Mouse (Mus musculus): ENCODE measurements around the gene Calhm2. TPM values are rescaled to one million over a fixed set of nuclear protein-coding genes. Genes with fewer than 3 reads are reported as not detected.
A peak's percentile ranks its signal among the peaks of the same experiment; 100 is the strongest.

Gene Calhm2
- polyA plus RNA-seq, 1 experiment from 2014 or later: 11.8 TPM

GRCm38 (mm10) chr19:47122802-47123201 is 15.3 kb downstream of the Calhm2 start:
- no peak overlapping the region for H3K27ac ChIP-seq
- H3K4me3 ChIP-seq: no peak overlapping the region
- H3K9ac ChIP-seq: no peak overlapping the region
- no peak overlapping the region for H3K4me2 ChIP-seq
- peaks cover 76% of the 10 kb centered on the region for H3K36me3 ChIP-seq
- ATAC-seq (ENCODE audit: insufficient number of reproducible peaks, insufficient read depth, low FRiP score, low TSS enrichment, low read depth): no peak
- no peaks in the 10 kb centered on the region for H3K27me3 ChIP-seq
- H3K9me3 ChIP-seq: no peaks in the 10 kb centered on the region
- 21% methylated on average over 2 of the region's 2 CpGs for WGBS
- H3K4me1 ChIP-seq: no peaks in the 10 kb centered on the region

- no peaks in the 10 kb centered on the region for H3K27me3 ChIP-seq
- no peak overlapping the region for H3K27ac ChIP-seq
- H3K9ac ChIP-seq: no peak overlapping the region
- peaks cover 76% of the 10 kb centered on the region for H3K36me3 ChIP-seq
- WGBS: 40% methylated on average over 4 of the region's 4 CpGs
- no peak overlapping the region for H3K4me2 ChIP-seq
- no peaks in the 10 kb centered on the region for H3K4me1 ChIP-seq
- ATAC-seq (ENCODE audit: insufficient number of reproducible peaks, insufficient read depth, low FRiP score, low TSS enrichment, low read depth): no peak
- no peaks in the 10 kb centered on the region for H3K9me3 ChIP-seq
- H3K4me3 ChIP-seq: no peak overlapping the region
These were observed 17.0 kb downstream of the Calhm2 start for GRCm38 (mm10) chr19:47121054-47121453.

DNA sequence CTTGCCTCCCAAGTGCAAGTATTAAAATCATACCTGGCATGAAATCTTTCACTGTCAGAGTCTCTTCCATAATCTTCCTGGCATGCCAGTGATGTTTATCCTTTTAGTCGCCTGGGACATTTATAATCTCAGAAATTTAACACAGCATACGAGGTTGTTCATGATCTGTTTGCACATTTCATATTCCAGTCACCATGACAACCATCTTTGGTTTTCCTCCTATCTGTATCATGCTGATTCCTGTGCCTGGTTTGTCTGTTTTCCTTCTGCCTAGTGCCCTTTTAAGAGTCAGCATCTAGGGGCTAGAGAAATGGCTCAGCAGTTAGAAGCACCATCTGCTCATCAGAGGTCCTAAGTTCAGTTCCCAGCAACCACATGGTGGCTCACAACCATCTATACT is 19.5 kb downstream of the Calhm2 start:
- no peaks in the 10 kb centered on the region for H3K4me1 ChIP-seq
- no peak overlapping the region for H3K4me3 ChIP-seq
- H3K9ac ChIP-seq: no peak overlapping the region
- H3K36me3 ChIP-seq: peaks cover 76% of the 10 kb centered on the region
- 82% methylated on average over 2 of the region's 2 CpGs for WGBS
- H3K27ac ChIP-seq: no peak overlapping the region
- no peaks in the 10 kb centered on the region for H3K27me3 ChIP-seq
- no peak for ATAC-seq (ENCODE audit: insufficient number of reproducible peaks, insufficient read depth, low FRiP score, low TSS enrichment, low read depth)
- no peak overlapping the region for H3K4me2 ChIP-seq
- H3K9me3 ChIP-seq: no peaks in the 10 kb centered on the region

GRCm38 (mm10) chr19:47104641-47105271 is 33.3 kb downstream of the Calhm2 start:
- H3K36me3 ChIP-seq: peaks cover 100% of the 10 kb centered on the region
- H3K4me2 ChIP-seq: no peak overlapping the region
- ATAC-seq (ENCODE audit: insufficient number of reproducible peaks, insufficient read depth, low FRiP score, low TSS enrichment, low read depth): no peak
- no peaks in the 10 kb centered on the region for H3K27me3 ChIP-seq
- H3K9me3 ChIP-seq: no peaks in the 10 kb centered on the region
- no peak overlapping the region for H3K4me3 ChIP-seq
- no peak overlapping the region for H3K9ac ChIP-seq
- H3K4me1 ChIP-seq: no peaks in the 10 kb centered on the region
- WGBS: 92% methylated on average over 9 of the region's 9 CpGs
- H3K27ac ChIP-seq: no peak overlapping the region

DNA sequence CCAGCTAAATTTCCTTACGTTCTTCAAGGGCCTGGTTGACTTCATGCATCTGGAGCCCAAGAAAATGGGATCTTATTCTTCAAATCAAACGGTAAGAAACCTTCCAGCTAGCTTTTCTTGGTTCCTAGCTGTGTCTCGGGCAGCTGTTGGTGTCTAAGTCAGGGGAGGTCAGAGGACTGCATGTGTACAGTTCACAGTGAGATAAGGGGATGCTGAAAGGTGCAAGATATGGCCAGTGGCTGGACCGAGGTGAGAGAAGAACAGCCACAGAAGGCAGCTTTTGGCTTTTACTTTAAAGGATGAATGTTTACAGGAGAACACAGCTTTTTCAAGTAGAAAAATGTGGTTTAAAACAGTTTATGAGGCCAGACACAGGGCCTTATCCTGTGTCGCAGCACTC is 37.0 kb downstream of the Calhm2 start:
- H3K27me3 ChIP-seq: no peaks in the 10 kb centered on the region
- ATAC-seq (ENCODE audit: insufficient number of reproducible peaks, insufficient read depth, low FRiP score, low TSS enrichment, low read depth): no peak
- no peak overlapping the region for H3K4me2 ChIP-seq
- peaks cover 98% of the 10 kb centered on the region for H3K36me3 ChIP-seq
- H3K9ac ChIP-seq: no peak overlapping the region
- no peak overlapping the region for H3K27ac ChIP-seq
- H3K4me3 ChIP-seq: no peak overlapping the region
- no peaks in the 10 kb centered on the region for H3K9me3 ChIP-seq
- H3K4me1 ChIP-seq: no peaks in the 10 kb centered on the region
- 86% methylated on average over 5 of the region's 5 CpGs for WGBS

DNA sequence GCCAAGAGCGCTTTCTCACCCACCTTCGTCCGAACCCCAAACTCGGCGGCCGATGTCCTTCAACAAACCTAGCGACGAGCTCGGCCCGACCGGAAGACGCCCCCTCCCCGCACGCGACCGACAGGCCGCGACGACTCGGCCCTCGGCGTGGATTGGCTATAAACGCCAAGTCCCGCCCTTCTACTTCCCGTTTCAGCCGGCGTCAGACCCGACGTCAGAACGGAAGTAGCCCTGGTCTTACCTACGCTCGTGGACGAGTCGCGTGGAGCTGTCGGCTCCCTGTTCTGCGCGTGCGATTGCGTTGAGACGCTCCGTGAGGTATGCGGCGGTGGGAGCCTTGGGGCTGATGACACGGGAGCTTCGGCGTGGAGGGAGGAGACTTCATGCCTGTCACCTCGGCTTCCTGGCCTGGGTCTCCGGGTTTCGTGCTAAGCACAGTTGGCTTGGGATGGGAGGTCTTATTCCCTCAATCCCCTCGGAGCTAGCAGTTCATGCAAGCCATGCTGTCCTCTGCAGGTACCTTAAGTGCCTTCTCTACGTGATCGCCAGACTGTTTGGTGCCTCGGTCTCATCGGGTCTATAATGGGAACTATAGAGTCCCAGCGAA is 47.4 kb downstream of the Calhm2 start, which contains the start of the genes Usmg5 and Pdcd11:
Gene Usmg5, minus strand, starts transcription at position 98 of the 607 bp plus-strand sequence.
Gene Pdcd11, plus strand, starts transcription at position 219 of the 607 bp plus-strand sequence.
- H3K9me3 ChIP-seq: no peaks in the 10 kb centered on the region
- peaks cover 20% of the 10 kb centered on the region for H3K4me1 ChIP-seq
- peak within 1 kb of the TSS; percentile 86 for H3K27ac ChIP-seq
- peaks cover 35% of the 10 kb centered on the region for H3K36me3 ChIP-seq
- no peaks in the 10 kb centered on the region for H3K27me3 ChIP-seq
- H3K4me3 ChIP-seq: peak within 1 kb of the TSS; percentile 97
- WGBS: under 1% methylated on average over 56 of the region's 56 CpGs
- peak within 1 kb of the TSS; percentile 99 for H3K9ac ChIP-seq
- H3K4me2 ChIP-seq: peak within 1 kb of the TSS; percentile 89
- peak; percentile 98 for ATAC-seq (ENCODE audit: insufficient number of reproducible peaks, insufficient read depth, low FRiP score, low TSS enrichment, low read depth)

DNA sequence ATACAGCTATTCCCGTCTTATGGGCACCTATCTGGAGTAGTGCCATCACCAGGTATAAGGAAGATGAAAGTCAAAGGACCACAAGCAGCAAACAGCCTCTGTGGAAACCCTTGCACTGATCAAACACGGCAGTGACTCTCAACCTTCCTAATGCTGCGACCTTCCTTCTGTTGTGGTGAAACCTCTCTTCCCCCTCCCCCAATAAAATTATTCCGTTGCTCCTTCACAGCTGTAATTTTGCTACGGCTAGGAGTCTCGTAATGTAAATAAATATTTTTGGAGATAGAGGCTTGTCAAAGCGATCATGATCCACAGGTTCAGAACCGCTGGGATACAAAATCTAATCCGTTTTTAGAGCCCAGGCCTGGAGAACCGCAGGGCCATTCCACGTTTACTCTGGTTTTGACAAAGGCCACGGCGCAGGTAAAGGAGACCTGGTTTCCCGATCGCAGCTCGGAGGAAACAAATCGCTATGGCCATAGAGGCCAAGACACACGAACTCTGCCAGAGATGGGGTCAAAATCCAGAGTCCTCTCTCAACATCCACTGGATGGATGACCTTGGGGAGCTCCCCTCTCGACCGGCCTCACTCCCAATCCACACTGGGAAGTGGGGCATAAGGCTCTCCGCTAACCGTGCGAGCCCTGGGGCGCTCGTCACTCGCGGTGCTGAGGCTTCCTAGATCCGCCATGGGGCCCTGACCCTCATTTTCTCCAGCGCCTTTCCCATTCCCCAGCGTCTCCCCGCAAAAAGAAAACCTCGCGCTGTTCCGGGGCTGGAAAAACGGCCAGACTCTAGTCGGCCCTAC is 48.2 kb downstream of the Calhm2 start:
- Histone ChIP-seq H3K9ac (peak overlapping the region; percentile 99), H3K36me3 (peaks cover 35% of the 10 kb centered on the region), H3K27me3 (no peaks in the 10 kb centered on the region), H3K4me1 (peaks cover 20% of the 10 kb centered on the region), H3K4me2 (peak overlapping the region; percentile 89), H3K9me3 (no peaks in the 10 kb centered on the region), H3K27ac (peak overlapping the region; percentile 86), H3K4me3 (peak overlapping the region; percentile 97)
- peak; percentile 70; the same call in 1 of the 2 replicates for ATAC-seq (ENCODE audit: insufficient number of reproducible peaks, insufficient read depth, low FRiP score, low TSS enrichment, low read depth)
- 1% methylated on average over 36 of the region's 36 CpGs for WGBS

DNA sequence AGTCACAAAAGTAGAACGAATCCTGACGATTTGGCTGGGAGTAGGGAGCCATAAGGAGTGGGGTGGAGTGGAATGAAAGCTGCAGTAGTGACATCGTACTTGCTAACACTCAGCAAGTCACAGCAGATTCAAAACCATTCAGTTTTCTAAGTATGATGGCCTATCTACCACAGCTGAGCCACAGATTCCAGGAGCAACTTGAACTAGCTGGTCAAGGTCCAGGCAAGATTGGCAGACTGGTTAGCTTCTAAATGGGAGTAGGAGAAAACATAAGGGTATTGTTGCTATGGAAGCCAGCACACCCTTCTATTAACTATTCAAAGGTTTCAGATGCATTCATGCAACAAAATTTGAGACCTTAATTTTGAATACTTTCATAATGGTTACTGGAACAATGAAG is 49.9 kb downstream of the Calhm2 start:
- Histone ChIP-seq H3K27ac (no peak overlapping the region), H3K9me3 (no peaks in the 10 kb centered on the region), H3K36me3 (peaks cover 38% of the 10 kb centered on the region), H3K4me1 (peaks cover 20% of the 10 kb centered on the region), H3K4me2 (peak overlapping the region; percentile 89; the same call in 1 of the 2 replicates), H3K9ac (no peak overlapping the region), H3K4me3 (no peak overlapping the region), H3K27me3 (no peaks in the 10 kb centered on the region)
- WGBS: 85% methylated on average over 3 of the region's 3 CpGs
- ATAC-seq (ENCODE audit: insufficient number of reproducible peaks, insufficient read depth, low FRiP score, low TSS enrichment, low read depth): no peak

DNA sequence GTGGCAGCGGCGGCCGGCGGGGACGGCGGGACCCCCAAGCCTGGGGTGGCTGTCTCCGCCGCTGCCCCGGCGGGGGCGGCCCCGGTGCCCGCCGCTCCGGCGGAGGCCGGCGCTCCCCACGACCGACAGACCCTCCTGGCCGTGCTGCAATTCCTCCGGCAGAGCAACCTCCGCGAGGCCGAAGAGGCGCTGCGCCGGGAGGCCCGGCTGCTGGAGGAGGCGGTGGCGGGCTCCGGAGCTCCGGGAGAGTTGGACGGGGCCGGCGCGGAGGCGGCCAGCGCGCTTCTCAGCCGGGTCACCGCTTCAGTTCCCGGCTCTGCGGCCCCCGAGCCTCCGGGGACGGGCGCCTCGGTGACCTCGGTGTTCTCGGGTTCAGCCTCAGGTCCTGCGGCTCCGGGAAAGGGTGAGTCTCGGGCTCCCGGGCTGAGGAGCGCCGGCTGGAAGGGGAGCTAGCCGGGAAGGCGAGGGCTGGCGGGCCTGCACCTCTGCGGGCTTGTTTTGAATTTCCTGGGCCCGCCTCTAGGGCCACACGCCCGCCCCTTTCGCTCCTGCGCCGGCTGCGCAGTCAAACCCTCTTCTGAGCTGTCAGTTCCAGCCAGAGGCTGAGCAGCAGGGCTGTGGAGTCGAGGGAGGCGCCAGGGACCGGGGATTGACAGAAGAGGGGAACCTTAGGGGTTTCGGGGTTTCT is 70.0 kb downstream of the Calhm2 start:
- H3K27ac ChIP-seq: peak overlapping the region; percentile 90
- H3K4me2 ChIP-seq: peak overlapping the region; percentile 72
- H3K9me3 ChIP-seq: no peaks in the 10 kb centered on the region
- peaks cover 23% of the 10 kb centered on the region for H3K36me3 ChIP-seq
- under 1% methylated on average over 72 of the region's 72 CpGs for WGBS
- no peaks in the 10 kb centered on the region for H3K27me3 ChIP-seq
- ATAC-seq (ENCODE audit: insufficient number of reproducible peaks, insufficient read depth, low FRiP score, low TSS enrichment, low read depth): peak; percentile 84
- peak overlapping the region; percentile 94 for H3K9ac ChIP-seq
- peak overlapping the region; percentile 99 for H3K4me3 ChIP-seq
- peaks cover 11% of the 10 kb centered on the region for H3K4me1 ChIP-seq

GRCm38 (mm10) chr19:47067096-47067882 is 70.8 kb downstream of the Calhm2 start, which contains the start of gene Taf5:
Gene Taf5 (plus strand): TSS chr19:47067746.
- WGBS: 10% methylated on average over 49 of the region's 49 CpGs
- peak within 1 kb of the TSS; percentile 99 for H3K4me3 ChIP-seq
- peaks cover 11% of the 10 kb centered on the region for H3K4me1 ChIP-seq
- peak; percentile 68; the same call in 1 of the 2 replicates for ATAC-seq (ENCODE audit: insufficient number of reproducible peaks, insufficient read depth, low FRiP score, low TSS enrichment, low read depth)
- H3K9ac ChIP-seq: peak within 1 kb of the TSS; percentile 94
- peaks cover 15% of the 10 kb centered on the region for H3K36me3 ChIP-seq
- peak within 1 kb of the TSS; percentile 90 for H3K27ac ChIP-seq
- no peaks in the 10 kb centered on the region for H3K27me3 ChIP-seq
- H3K9me3 ChIP-seq: no peaks in the 10 kb centered on the region
- peak within 1 kb of the TSS; percentile 72 for H3K4me2 ChIP-seq

All from embryonic facial prominence, embryonic 13.5 days (tissue).